Mouse (Mus musculus): Measurements from ENCODE around the gene Nol4l. TPM values are rescaled to one million over a fixed set of nuclear protein-coding genes. Genes with fewer than 3 reads are reported as not detected.
A peak's percentile ranks its signal among the peaks of the same experiment; 100 is the strongest.

The Nol4l gene
- polyA plus RNA-seq, 1 experiment from 2014 or later, result 17.1 TPM

- Histone ChIP-seq H3K27me3 (ENCODE audit: control insufficient read depth, insufficient read depth, low read length) (no peaks in the 10 kb centered on the region), H3K4me2 (replicated peaks; ENCODE audit: low read depth, low read length) (peak overlapping the region; percentile 51), H3K4me3 (ENCODE audit: low read length) (peak overlapping the region; percentile 18), H3K4me1 (ENCODE audit: control insufficient read depth, insufficient read depth, low read length) (peaks cover 23% of the 10 kb centered on the region), H3K9me3 (ENCODE audit: control insufficient read depth, low read length) (no peaks in the 10 kb centered on the region), H3K36me3 (ENCODE audit: control insufficient read depth, insufficient read depth, low read length) (no peaks in the 10 kb centered on the region), H3K9ac (ENCODE audit: low read depth, low read length) (0 out of 2 replicates have a peak overlapping the region, but pooled peaks have one; percentile 19), H3K27ac (ENCODE audit: low read depth, low read length) (peak overlapping the region; percentile 92)
- WGBS, result 7% methylated on average over 21 of the region's 21 CpGs
- ATAC-seq (ENCODE audit: low FRiP score, low TSS enrichment), result peak; percentile 88
These were observed 31.1 kb upstream of the Nol4l start for GRCm38 (mm10) chr2:153560664-153561541.

- Histone ChIP-seq H3K4me2 (replicated peaks; ENCODE audit: low read depth, low read length) (no peak overlapping the region), H3K9me3 (ENCODE audit: control insufficient read depth, low read length) (no peaks in the 10 kb centered on the region), H3K36me3 (ENCODE audit: control insufficient read depth, insufficient read depth, low read length) (no peaks in the 10 kb centered on the region), H3K4me3 (ENCODE audit: low read length) (no peak overlapping the region), H3K27me3 (ENCODE audit: control insufficient read depth, insufficient read depth, low read length) (no peaks in the 10 kb centered on the region), H3K4me1 (ENCODE audit: control insufficient read depth, insufficient read depth, low read length) (peaks cover 23% of the 10 kb centered on the region), H3K9ac (ENCODE audit: low read depth, low read length) (no peak overlapping the region), H3K27ac (ENCODE audit: low read depth, low read length) (no peak overlapping the region)
- WGBS, result 61% methylated on average over 8 of the region's 8 CpGs
- ATAC-seq (ENCODE audit: low FRiP score, low TSS enrichment), result no peak
These were observed 29.9 kb upstream of the Nol4l start for GRCm38 (mm10) chr2:153559613-153560152.

GRCm38 (mm10) chr2:153558464-153558863, 28.7 kb upstream of the Nol4l start:
- no peaks in the 10 kb centered on the region for H3K36me3 ChIP-seq (ENCODE audit: control insufficient read depth, insufficient read depth, low read length)
- peaks cover 23% of the 10 kb centered on the region for H3K4me1 ChIP-seq (ENCODE audit: control insufficient read depth, insufficient read depth, low read length)
- H3K9me3 ChIP-seq (ENCODE audit: control insufficient read depth, low read length), result no peaks in the 10 kb centered on the region
- H3K4me2 ChIP-seq (replicated peaks; ENCODE audit: low read depth, low read length), result no peak overlapping the region
- WGBS, result 60% methylated on average over 6 of the region's 6 CpGs
- H3K4me3 ChIP-seq (ENCODE audit: low read length), result no peak overlapping the region
- no peaks in the 10 kb centered on the region for H3K27me3 ChIP-seq (ENCODE audit: control insufficient read depth, insufficient read depth, low read length)
- H3K9ac ChIP-seq (ENCODE audit: low read depth, low read length), result no peak overlapping the region
- no peak for ATAC-seq (ENCODE audit: low FRiP score, low TSS enrichment)
- no peak overlapping the region for H3K27ac ChIP-seq (ENCODE audit: low read depth, low read length)

DNA sequence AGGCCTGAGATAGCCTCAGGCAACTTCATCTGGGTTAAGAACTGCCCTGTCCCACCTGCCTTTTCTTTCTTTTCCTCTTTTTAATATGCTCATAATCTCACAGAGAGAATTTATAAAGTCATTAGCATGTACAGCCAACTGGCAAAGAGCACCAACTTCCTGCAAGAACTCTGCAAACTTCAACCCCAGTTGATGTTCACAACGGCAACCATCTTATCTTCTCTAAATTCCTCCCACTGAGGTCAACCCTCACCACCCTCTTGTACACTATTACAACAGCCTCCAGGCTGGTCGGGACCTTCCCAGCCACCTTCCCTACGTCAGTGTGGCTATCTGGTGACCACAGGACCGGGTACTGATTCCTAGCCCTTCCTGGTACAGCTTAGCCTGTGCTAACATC, 27.5 kb upstream of the Nol4l start:
- Histone ChIP-seq H3K4me3 (ENCODE audit: low read length) (no peak overlapping the region), H3K4me1 (ENCODE audit: control insufficient read depth, insufficient read depth, low read length) (peaks cover 19% of the 10 kb centered on the region), H3K36me3 (ENCODE audit: control insufficient read depth, insufficient read depth, low read length) (no peaks in the 10 kb centered on the region), H3K9me3 (ENCODE audit: control insufficient read depth, low read length) (no peaks in the 10 kb centered on the region), H3K9ac (ENCODE audit: low read depth, low read length) (no peak overlapping the region), H3K27ac (ENCODE audit: low read depth, low read length) (no peak overlapping the region), H3K4me2 (replicated peaks; ENCODE audit: low read depth, low read length) (no peak overlapping the region), H3K27me3 (ENCODE audit: control insufficient read depth, insufficient read depth, low read length) (no peaks in the 10 kb centered on the region)
- 76% methylated on average over 4 of the region's 4 CpGs for WGBS
- ATAC-seq (ENCODE audit: low FRiP score, low TSS enrichment), result no peak

GRCm38 (mm10) chr2:153556208-153556607, 26.4 kb upstream of the Nol4l start:
- ATAC-seq (ENCODE audit: low FRiP score, low TSS enrichment), result no peak
- H3K9ac ChIP-seq (ENCODE audit: low read depth, low read length), result no peak overlapping the region
- H3K27me3 ChIP-seq (ENCODE audit: control insufficient read depth, insufficient read depth, low read length), result no peaks in the 10 kb centered on the region
- WGBS, result 36% methylated on average over 9 of the region's 9 CpGs
- H3K9me3 ChIP-seq (ENCODE audit: control insufficient read depth, low read length), result no peaks in the 10 kb centered on the region
- no peak overlapping the region for H3K4me2 ChIP-seq (replicated peaks; ENCODE audit: low read depth, low read length)
- H3K27ac ChIP-seq (ENCODE audit: low read depth, low read length), result no peak overlapping the region
- H3K36me3 ChIP-seq (ENCODE audit: control insufficient read depth, insufficient read depth, low read length), result no peaks in the 10 kb centered on the region
- no peak overlapping the region for H3K4me3 ChIP-seq (ENCODE audit: low read length)
- H3K4me1 ChIP-seq (ENCODE audit: control insufficient read depth, insufficient read depth, low read length), result peaks cover 11% of the 10 kb centered on the region

DNA sequence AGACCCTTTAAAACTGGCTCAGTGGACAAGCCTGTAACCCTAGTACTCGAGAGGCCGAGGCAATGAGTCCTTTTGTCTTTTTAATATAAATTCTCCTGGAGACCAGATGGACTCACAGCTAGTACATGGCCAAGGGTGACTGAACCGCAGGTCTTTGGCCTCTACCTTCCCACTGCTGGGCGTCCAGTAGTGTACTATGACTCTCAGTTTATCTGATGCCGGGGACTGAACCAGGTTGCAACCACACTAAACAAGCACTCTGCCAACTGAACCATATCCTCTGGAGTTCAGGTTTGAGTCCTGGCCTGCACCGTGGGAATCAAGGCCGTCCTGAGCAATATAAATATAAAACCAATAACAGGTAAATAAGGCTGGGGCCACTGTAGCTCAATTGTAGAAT, 24.8 kb upstream of the Nol4l start:
- Histone ChIP-seq H3K9me3 (ENCODE audit: control insufficient read depth, low read length) (no peaks in the 10 kb centered on the region), H3K9ac (ENCODE audit: low read depth, low read length) (no peak overlapping the region), H3K36me3 (ENCODE audit: control insufficient read depth, insufficient read depth, low read length) (no peaks in the 10 kb centered on the region), H3K27me3 (ENCODE audit: control insufficient read depth, insufficient read depth, low read length) (no peaks in the 10 kb centered on the region), H3K4me2 (replicated peaks; ENCODE audit: low read depth, low read length) (no peak overlapping the region), H3K4me1 (ENCODE audit: control insufficient read depth, insufficient read depth, low read length) (0 out of 2 replicates have a peak, but pooled peaks cover under 1% of the 10 kb centered on the region), H3K4me3 (ENCODE audit: low read length) (no peak overlapping the region), H3K27ac (ENCODE audit: low read depth, low read length) (no peak overlapping the region)
- ATAC-seq (ENCODE audit: low FRiP score, low TSS enrichment), result no peak
- 65% methylated on average over 7 of the region's 7 CpGs for WGBS

DNA sequence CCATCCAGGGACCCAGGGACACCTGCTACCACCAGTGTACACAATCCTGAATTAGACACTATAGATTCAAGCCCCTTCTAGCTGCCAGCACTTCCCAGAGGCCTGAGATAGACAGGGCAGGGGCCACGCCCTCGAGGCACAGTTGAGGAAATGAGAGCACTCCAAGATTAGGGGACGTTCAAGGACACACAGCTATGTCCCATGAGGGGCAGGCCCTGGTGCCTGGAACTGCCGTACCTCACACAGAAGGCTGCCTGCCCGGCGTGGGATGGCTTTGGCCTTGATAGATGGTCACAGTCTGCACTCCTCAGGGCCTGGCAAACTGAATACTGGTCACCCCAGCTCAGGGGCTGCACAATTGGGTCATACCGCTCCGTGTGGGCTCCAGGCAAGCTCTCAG, 19.7 kb upstream of the Nol4l start:
- no peak overlapping the region for H3K4me3 ChIP-seq (ENCODE audit: low read length)
- ATAC-seq (ENCODE audit: low FRiP score, low TSS enrichment), result no peak
- 0 out of 2 replicates have a peak overlapping the region, but pooled peaks have one; percentile 4 for H3K9ac ChIP-seq (ENCODE audit: low read depth, low read length)
- H3K27ac ChIP-seq (ENCODE audit: low read depth, low read length), result no peak overlapping the region
- no peak overlapping the region for H3K4me2 ChIP-seq (replicated peaks; ENCODE audit: low read depth, low read length)
- WGBS, result 74% methylated on average over 8 of the region's 8 CpGs
- no peaks in the 10 kb centered on the region for H3K36me3 ChIP-seq (ENCODE audit: control insufficient read depth, insufficient read depth, low read length)
- peaks cover 34% of the 10 kb centered on the region for H3K4me1 ChIP-seq (ENCODE audit: control insufficient read depth, insufficient read depth, low read length)
- H3K9me3 ChIP-seq (ENCODE audit: control insufficient read depth, low read length), result no peaks in the 10 kb centered on the region
- no peaks in the 10 kb centered on the region for H3K27me3 ChIP-seq (ENCODE audit: control insufficient read depth, insufficient read depth, low read length)

- Histone ChIP-seq H3K27ac (ENCODE audit: low read depth, low read length) (no peak overlapping the region), H3K36me3 (ENCODE audit: control insufficient read depth, insufficient read depth, low read length) (no peaks in the 10 kb centered on the region), H3K4me1 (ENCODE audit: control insufficient read depth, insufficient read depth, low read length) (peaks cover 34% of the 10 kb centered on the region), H3K4me2 (replicated peaks; ENCODE audit: low read depth, low read length) (no peak overlapping the region; the same call in 1 of the 2 replicates), H3K27me3 (ENCODE audit: control insufficient read depth, insufficient read depth, low read length) (no peaks in the 10 kb centered on the region), H3K9me3 (ENCODE audit: control insufficient read depth, low read length) (no peaks in the 10 kb centered on the region), H3K4me3 (ENCODE audit: low read length) (no peak overlapping the region), H3K9ac (ENCODE audit: low read depth, low read length) (no peak overlapping the region)
- peak; percentile 34; the same call in 1 of the 2 replicates for ATAC-seq (ENCODE audit: low FRiP score, low TSS enrichment)
- WGBS, result 12% methylated on average over 14 of the region's 14 CpGs
These were observed 18.6 kb upstream of the Nol4l start for GRCm38 (mm10) chr2:153548221-153548923.

DNA sequence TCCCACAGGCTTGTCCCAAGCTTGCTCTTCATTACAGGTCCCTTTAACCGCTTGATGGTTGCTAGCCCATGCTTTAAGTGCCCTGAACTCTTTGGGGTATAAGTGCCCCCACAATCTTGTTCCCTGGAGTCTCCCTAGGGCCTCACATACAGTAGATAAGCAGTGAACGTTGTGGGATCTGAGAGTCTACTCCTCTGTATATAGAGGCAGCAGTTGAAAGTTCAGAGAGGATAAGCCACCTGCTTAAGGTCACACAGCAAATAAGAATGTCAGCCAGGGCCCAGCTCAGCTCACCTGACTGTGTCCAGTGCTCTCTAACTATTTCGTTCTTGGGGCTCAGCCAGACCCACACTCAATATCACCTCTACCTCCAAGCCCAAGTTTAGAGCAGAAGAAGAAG, 17.9 kb upstream of the Nol4l start:
- no peak for ATAC-seq (ENCODE audit: low FRiP score, low TSS enrichment)
- WGBS, result 83% methylated on average over 3 of the region's 3 CpGs
- H3K9ac ChIP-seq (ENCODE audit: low read depth, low read length), result no peak overlapping the region
- no peak overlapping the region for H3K4me2 ChIP-seq (replicated peaks; ENCODE audit: low read depth, low read length)
- H3K9me3 ChIP-seq (ENCODE audit: control insufficient read depth, low read length), result no peaks in the 10 kb centered on the region
- no peaks in the 10 kb centered on the region for H3K36me3 ChIP-seq (ENCODE audit: control insufficient read depth, insufficient read depth, low read length)
- no peak overlapping the region for H3K4me3 ChIP-seq (ENCODE audit: low read length)
- H3K27me3 ChIP-seq (ENCODE audit: control insufficient read depth, insufficient read depth, low read length), result no peaks in the 10 kb centered on the region
- H3K27ac ChIP-seq (ENCODE audit: low read depth, low read length), result no peak overlapping the region
- H3K4me1 ChIP-seq (ENCODE audit: control insufficient read depth, insufficient read depth, low read length), result peaks cover 34% of the 10 kb centered on the region
